Mouse (Mus musculus) testis, adult 2 months (tissue): ENCODE measurements at regions not wholly inside any gene's neighbourhood (a gene's known extent, or its start where the extent isn't known, plus 50 kb on each side); places are given as distances from the start of the nearest gene placed in this dataset.

Source experiments
- CTCF ChIP-seq: fragments of 200-500 bp; IDR thresholded peaks from 2 replicates; pipeline ENCODE4 v1.5.1; 2012; ENCODE audit warnings: low read depth, mild to moderate bottlenecking, inconsistent platforms, low read length, moderate library complexity; ENCODE audit not compliant: control insufficient read depth, insufficient read depth, insufficient replicate concordance
- POLR2A ChIP-seq: fragments of 200-500 bp; IDR thresholded peaks from 2 replicates; pipeline ENCODE4 v1.6.1; 2012; ENCODE audit warnings: low read depth, mild to moderate bottlenecking, inconsistent platforms, low read length, moderate library complexity; ENCODE audit not compliant: control insufficient read depth

- TF ChIP-seq CTCF: no peak
- TF ChIP-seq POLR2A: no peak
Measured at GRCm38 (mm10) chr2:159079836-159080235, 285.2 kb downstream of the Dhx35 start.
